Mouse (Mus musculus): ENCODE results near the gene Crebl2. TPM values are rescaled to one million over a fixed set of nuclear protein-coding genes. Genes with fewer than 3 reads are reported as not detected.
A peak's percentile ranks its signal among the peaks of the same experiment; 100 is the strongest.

Gene Crebl2
- total RNA-seq, 2 experiments from 2014 or later: 4.7 to 5.4 TPM

- peak; percentile 93 to 95 for DNase-seq
- intact Hi-C loops (cut with DNase I): loop anchor here (1.0 to 2.0 kb wide), 2 partner anchors 22 to 48 kb away; partner anchors contain the start of gene Cdkn1b
Measured at GRCm38 (mm10) chr6:134898095-134898965, 68.4 kb downstream of the Crebl2 start, which contains the start of gene Gpr19. Gpr19 (minus strand) TSS chr6:134898578.

- DNase-seq: no peak
- intact Hi-C loops (cut with DNase I): no loop called here
Measured at GRCm38 (mm10) chr6:134903368-134903767, 73.4 kb downstream of the Crebl2 start.

DNA sequence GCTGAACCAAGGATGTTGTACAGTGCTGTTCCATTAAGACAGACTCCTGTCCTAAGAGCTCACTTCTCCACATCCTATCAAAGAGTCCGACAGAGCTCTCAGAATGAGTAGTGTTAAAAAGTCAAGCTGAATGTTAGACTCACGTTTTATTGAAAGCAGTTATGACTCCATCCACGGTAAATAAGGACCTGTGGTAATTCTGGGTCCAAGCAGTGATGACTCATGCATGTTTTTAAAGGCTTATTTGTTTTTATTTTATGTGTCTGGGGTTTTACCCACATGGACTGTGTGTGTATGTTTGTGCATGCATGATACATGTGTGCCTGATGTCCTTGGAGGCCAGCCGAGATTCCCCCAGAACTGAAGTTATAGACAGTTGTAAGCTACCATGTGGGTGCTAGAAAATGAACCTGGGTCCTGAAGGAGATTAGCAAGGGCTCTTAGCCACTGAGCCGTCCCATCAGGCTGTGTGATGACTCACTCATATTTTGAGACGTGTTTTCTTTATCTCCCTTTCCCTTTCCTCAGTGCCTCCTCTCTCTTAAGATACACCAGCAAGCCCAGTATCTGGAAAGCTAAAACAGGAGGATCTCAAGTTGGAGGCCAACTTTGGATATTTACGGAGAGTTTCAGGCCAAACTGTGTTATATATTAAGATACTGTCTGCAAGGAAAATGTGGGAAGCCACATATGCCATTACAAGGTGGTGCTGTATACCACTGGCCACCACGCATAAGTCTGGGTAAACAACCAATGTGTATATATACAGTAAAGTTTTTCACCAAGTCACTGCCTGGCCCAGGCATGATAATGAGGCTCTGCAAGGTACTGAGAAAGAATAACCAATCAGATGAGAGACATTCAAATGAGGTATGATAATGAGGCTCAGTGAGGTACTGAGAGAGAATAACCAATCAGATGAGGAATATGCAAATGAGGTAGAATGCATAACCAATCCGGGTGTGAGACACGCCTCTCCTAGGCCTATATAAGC, 74.2 kb downstream of the Crebl2 start:
- intact Hi-C loops (cut with DNase I): no loop called here
- no peak for DNase-seq

- no peak for DNase-seq
- intact Hi-C loops (cut with DNase I): no loop called here
Measured at GRCm38 (mm10) chr6:134905811-134906210, 75.9 kb downstream of the Crebl2 start.

Other genes starting within 250 kb of the Crebl2 start
- 1 to 10 TPM; 7.0 to 9.8 TPM for gene Mansc1, start 197.7 kb upstream of the Crebl2 start, total RNA-seq (2021)
- gene Borcs5, start 190.6 kb upstream of the Crebl2 start, total RNA-seq (2021): 10 to 100 TPM; 10.8 to 11.3 TPM
- gene Dusp16, start 37.5 kb upstream of the Crebl2 start, total RNA-seq (2021): 10 to 100 TPM; 22.4 to 24.9 TPM
- gene Gpr19, start 68.4 kb downstream of the Crebl2 start, total RNA-seq (2021): 1 to 10 TPM; 4.3 to 4.8 TPM
- 10 to 100 TPM; 45.1 to 53.5 TPM for gene Cdkn1b, start 90.2 kb downstream of the Crebl2 start, total RNA-seq (2021)
- 10 to 100 TPM; 15.9 to 24.3 TPM for gene Apold1, start 151.6 kb downstream of the Crebl2 start, total RNA-seq (2021)
- 10 to 100 TPM; 43.0 to 47.6 TPM for gene Ddx47, start 181.5 kb downstream of the Crebl2 start, total RNA-seq (2021)
- gene Gprc5a, start 235.5 kb downstream of the Crebl2 start, total RNA-seq (2021): 1 to 10 TPM; 2.5 to 4.0 TPM